Mouse (Mus musculus): ENCODE results near the gene Mthfd1l. TPM values are rescaled to one million over a fixed set of nuclear protein-coding genes. Genes with fewer than 3 reads are reported as not detected.
A peak's percentile ranks its signal among the peaks of the same experiment; 100 is the strongest.

Mthfd1l gene
- polyA plus RNA-seq, 1 experiment from 2014 or later = 23.9 TPM

DNA sequence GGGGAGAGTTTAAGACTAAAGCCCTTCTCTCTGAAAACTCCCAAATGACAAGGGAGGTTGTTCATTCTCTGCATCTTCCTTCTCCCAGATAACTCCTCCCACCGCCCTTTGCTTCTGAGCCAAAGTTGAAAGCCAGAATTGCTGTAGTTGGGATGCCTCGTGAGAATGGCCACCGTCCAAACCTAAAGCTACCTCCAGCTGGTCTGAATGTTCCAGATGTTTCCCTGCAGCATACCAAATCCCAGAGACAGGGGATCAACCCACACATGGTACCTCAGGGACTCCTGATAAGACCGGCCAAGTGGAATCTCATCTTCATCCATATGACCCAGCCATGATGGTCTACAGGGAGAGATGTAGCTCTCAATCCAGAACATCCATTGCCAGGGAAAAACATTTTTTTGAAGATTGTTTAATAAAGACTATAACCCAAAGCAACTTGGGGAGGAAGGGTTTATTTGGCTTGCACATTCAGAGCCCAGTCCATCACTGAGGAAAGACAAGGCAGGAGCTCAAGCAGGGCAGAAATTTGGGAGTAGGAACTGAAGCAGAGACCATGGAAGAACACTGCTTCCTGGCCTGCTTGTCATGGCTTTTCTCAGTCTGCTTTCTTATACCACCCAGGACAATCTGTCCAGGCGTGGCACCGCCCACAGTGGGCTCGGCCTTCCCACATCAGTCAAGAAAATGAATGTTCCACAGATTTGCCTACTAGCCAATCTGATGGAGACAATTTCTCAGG lies 206.3 kb downstream of the Mthfd1l start:
- H3K27me3 ChIP-seq (replicated peaks; ENCODE audit: control insufficient read depth, insufficient read depth, low read length) = no peaks in the 10 kb centered on the region
- H3K4me3 ChIP-seq (ENCODE audit: low read depth, low read length) = no peak overlapping the region
- no peak overlapping the region for H3K9ac ChIP-seq (ENCODE audit: low read length)
- 0 out of 2 replicates have a peak, but pooled peaks cover 13% of the 10 kb centered on the region for H3K4me1 ChIP-seq (replicated peaks; ENCODE audit: control insufficient read depth, insufficient read depth, low read length)
- no peak overlapping the region for H3K27ac ChIP-seq (ENCODE audit: low read depth)
- no peaks in the 10 kb centered on the region for H3K36me3 ChIP-seq (ENCODE audit: control insufficient read depth, insufficient read depth, low read length)
- H3K9me3 ChIP-seq (ENCODE audit: control insufficient read depth, low read length) = no peaks in the 10 kb centered on the region
- H3K4me2 ChIP-seq (ENCODE audit: low read length) = no peak overlapping the region
- DNase-seq (ENCODE audit: low spot score) = no peak
- 77% methylated on average over 7 of the region's 7 CpGs for WGBS
- ATAC-seq (replicated peaks; ENCODE audit: low FRiP score, low TSS enrichment, low read depth) = no peak

DNA sequence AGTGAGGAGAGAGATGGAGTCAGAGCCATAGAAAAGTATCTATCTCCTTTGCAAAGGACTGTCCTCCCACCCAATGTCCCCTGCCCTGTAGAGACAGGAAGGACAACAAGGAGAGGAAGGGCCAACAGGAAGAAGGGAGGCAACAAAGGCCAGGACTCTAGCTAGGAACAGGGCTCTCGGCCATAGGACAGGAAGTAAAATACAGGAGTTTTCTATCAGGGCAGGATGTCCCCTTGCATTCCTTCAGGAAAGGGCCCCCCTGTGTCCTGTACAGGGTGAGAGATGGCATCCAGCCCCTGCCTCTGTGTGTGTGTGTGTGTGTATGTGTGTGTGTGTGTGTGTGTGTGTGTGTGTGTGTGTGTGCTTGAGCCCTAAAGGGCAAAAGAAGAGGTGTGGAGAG lies 209.0 kb downstream of the Mthfd1l start:
- WGBS = 43% methylated on average over 1 of the region's 1 CpGs
- Histone ChIP-seq H3K9me3 (ENCODE audit: control insufficient read depth, low read length) (no peaks in the 10 kb centered on the region), H3K4me3 (ENCODE audit: low read depth, low read length) (no peak overlapping the region), H3K4me1 (replicated peaks; ENCODE audit: control insufficient read depth, insufficient read depth, low read length) (0 out of 2 replicates have a peak, but pooled peaks cover 8% of the 10 kb centered on the region), H3K36me3 (ENCODE audit: control insufficient read depth, insufficient read depth, low read length) (no peaks in the 10 kb centered on the region), H3K9ac (ENCODE audit: low read length) (no peak overlapping the region), H3K4me2 (ENCODE audit: low read length) (no peak overlapping the region), H3K27ac (ENCODE audit: low read depth) (no peak overlapping the region), H3K27me3 (replicated peaks; ENCODE audit: control insufficient read depth, insufficient read depth, low read length) (no peaks in the 10 kb centered on the region)
- DNase-seq (ENCODE audit: low spot score) (no peak), ATAC-seq (replicated peaks; ENCODE audit: low FRiP score, low TSS enrichment, low read depth) (no peak)

DNA sequence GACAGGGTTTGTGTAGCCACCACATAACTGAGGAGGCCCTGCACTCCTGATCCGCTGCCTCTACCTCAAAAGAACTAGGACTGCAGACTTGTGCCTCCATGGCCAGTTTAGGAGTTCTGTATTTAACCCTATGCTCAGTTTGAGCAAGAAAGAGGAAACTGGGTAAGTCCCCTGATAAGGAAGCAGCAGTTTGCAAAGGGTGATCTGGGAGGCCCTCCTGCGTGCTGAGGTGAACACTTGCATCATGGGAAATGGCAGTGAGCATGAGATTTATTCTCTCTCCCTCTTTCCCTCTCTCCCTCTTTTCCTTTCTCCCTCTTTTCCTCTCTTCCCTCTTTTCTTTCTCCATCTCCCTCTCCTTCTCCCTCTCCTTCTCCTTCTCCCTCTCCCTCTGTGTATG lies 209.5 kb downstream of the Mthfd1l start:
- H3K4me2 ChIP-seq (ENCODE audit: low read length) = no peak overlapping the region
- H3K36me3 ChIP-seq (ENCODE audit: control insufficient read depth, insufficient read depth, low read length) = no peaks in the 10 kb centered on the region
- DNase-seq (ENCODE audit: low spot score) (no peak), ATAC-seq (replicated peaks; ENCODE audit: low FRiP score, low TSS enrichment, low read depth) (no peak)
- H3K4me1 ChIP-seq (replicated peaks; ENCODE audit: control insufficient read depth, insufficient read depth, low read length) = 0 out of 2 replicates have a peak, but pooled peaks cover 4% of the 10 kb centered on the region
- 77% methylated on average over 2 of the region's 2 CpGs for WGBS
- H3K27ac ChIP-seq (ENCODE audit: low read depth) = no peak overlapping the region
- no peak overlapping the region for H3K9ac ChIP-seq (ENCODE audit: low read length)
- no peak overlapping the region for H3K4me3 ChIP-seq (ENCODE audit: low read depth, low read length)
- H3K9me3 ChIP-seq (ENCODE audit: control insufficient read depth, low read length) = no peaks in the 10 kb centered on the region
- no peaks in the 10 kb centered on the region for H3K27me3 ChIP-seq (replicated peaks; ENCODE audit: control insufficient read depth, insufficient read depth, low read length)

DNA sequence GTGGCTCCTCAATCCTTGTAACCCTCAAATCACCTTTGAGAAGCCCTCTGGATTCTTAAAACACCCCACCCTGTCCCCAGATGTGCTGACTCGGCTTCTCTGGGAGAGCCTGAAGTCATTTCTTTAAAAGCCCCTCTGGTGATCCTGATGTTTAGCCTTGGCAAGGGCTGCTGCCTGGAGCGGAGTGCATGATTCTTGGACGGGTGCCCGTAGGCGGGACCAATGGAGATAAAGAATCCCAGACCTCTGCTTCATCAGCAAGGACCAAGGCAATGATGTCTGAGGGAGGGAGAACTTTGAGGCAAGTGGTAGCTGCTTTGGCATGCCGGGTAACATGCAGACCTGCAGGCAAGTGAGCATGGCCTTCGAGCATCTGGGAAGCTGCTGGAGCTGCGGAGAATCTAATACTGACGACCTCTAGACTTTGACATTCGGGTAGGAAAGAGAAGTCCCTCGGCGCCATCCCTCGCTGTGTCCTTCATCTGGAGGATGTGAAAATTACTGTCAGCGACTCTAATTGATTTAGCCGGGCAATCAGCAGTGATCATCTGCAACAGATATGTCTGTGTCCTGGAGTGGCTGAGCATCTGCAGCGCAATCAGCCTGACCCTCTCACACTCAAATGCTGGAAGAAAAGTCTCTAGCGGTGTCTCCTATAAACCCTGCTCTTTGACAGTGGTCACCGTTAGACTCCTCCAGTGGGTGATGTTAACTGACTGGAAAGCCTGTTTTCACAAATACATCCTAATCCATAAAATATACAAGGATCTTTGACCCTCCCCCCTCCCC lies 215.9 kb downstream of the Mthfd1l start:
- Histone ChIP-seq H3K27me3 (replicated peaks; ENCODE audit: control insufficient read depth, insufficient read depth, low read length) (no peaks in the 10 kb centered on the region), H3K4me1 (replicated peaks; ENCODE audit: control insufficient read depth, insufficient read depth, low read length) (0 out of 2 replicates have a peak, but pooled peaks cover 4% of the 10 kb centered on the region), H3K4me3 (ENCODE audit: low read depth, low read length) (no peak overlapping the region), H3K36me3 (ENCODE audit: control insufficient read depth, insufficient read depth, low read length) (no peaks in the 10 kb centered on the region), H3K27ac (ENCODE audit: low read depth) (no peak overlapping the region; the same call in 1 of the 2 replicates), H3K4me2 (ENCODE audit: low read length) (no peak overlapping the region), H3K9ac (ENCODE audit: low read length) (no peak overlapping the region), H3K9me3 (ENCODE audit: control insufficient read depth, low read length) (no peaks in the 10 kb centered on the region)
- WGBS = 63% methylated on average over 18 of the region's 18 CpGs
- ATAC-seq (replicated peaks; ENCODE audit: low FRiP score, low TSS enrichment, low read depth) = peak; percentile 71
- peak; percentile 80 for DNase-seq (ENCODE audit: low spot score)

DNA sequence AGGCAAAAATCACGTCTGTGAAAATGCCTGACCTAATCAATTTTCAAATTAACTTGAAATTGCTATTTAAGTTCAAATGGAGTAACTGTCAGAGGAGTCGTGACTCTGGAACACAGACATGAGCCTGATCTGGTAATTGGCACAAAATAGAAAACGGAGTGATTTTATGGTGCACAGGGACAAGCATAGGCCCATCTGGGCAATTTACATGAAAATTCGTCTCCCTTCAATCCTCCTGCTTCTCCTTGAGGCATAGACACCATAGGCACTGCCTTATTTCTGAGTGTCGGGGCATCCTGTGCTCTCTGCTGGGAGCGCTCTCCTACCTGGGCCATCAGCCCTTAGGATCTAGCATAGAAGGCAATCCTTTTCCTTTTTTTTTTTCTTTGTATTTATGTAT lies 216.5 kb downstream of the Mthfd1l start:
- Histone ChIP-seq H3K4me1 (replicated peaks; ENCODE audit: control insufficient read depth, insufficient read depth, low read length) (0 out of 2 replicates have a peak, but pooled peaks cover 4% of the 10 kb centered on the region), H3K9ac (ENCODE audit: low read length) (no peak overlapping the region), H3K4me3 (ENCODE audit: low read depth, low read length) (no peak overlapping the region), H3K27ac (ENCODE audit: low read depth) (no peak overlapping the region), H3K36me3 (ENCODE audit: control insufficient read depth, insufficient read depth, low read length) (no peaks in the 10 kb centered on the region), H3K27me3 (replicated peaks; ENCODE audit: control insufficient read depth, insufficient read depth, low read length) (no peaks in the 10 kb centered on the region), H3K4me2 (ENCODE audit: low read length) (no peak overlapping the region), H3K9me3 (ENCODE audit: control insufficient read depth, low read length) (no peaks in the 10 kb centered on the region)
- WGBS = 80% methylated on average over 6 of the region's 6 CpGs
- no peak for ATAC-seq (replicated peaks; ENCODE audit: low FRiP score, low TSS enrichment, low read depth)
- DNase-seq (ENCODE audit: low spot score) = no peak

DNA sequence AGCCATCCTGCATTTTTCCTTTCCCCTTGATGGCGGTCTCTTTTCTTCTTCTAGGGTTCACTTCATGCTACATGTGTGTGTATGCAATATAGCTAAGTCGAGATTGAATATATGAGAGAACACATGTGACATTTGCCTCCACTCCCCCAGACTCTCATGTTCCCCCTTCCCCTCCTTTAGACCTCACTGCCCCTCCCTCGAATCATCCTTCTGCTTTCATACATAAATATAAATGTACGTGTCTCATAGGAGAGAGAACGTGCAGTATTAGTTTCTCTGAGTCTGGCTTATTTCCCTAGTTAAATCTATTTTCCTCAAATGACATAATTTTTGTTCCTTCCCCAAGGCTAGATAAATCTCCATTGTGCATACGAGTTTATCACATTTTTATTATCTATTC lies 226.1 kb downstream of the Mthfd1l start:
- 61% methylated on average over 6 of the region's 6 CpGs for WGBS
- ATAC-seq (replicated peaks; ENCODE audit: low FRiP score, low TSS enrichment, low read depth) = no peak
- no peak for DNase-seq (ENCODE audit: low spot score)
- Histone ChIP-seq H3K27me3 (replicated peaks; ENCODE audit: control insufficient read depth, insufficient read depth, low read length) (no peaks in the 10 kb centered on the region), H3K36me3 (ENCODE audit: control insufficient read depth, insufficient read depth, low read length) (no peaks in the 10 kb centered on the region), H3K4me1 (replicated peaks; ENCODE audit: control insufficient read depth, insufficient read depth, low read length) (no peaks in the 10 kb centered on the region), H3K9me3 (ENCODE audit: control insufficient read depth, low read length) (no peaks in the 10 kb centered on the region), H3K27ac (ENCODE audit: low read depth) (no peak overlapping the region), H3K4me3 (ENCODE audit: low read depth, low read length) (no peak overlapping the region), H3K4me2 (ENCODE audit: low read length) (no peak overlapping the region), H3K9ac (ENCODE audit: low read length) (no peak overlapping the region)

DNA sequence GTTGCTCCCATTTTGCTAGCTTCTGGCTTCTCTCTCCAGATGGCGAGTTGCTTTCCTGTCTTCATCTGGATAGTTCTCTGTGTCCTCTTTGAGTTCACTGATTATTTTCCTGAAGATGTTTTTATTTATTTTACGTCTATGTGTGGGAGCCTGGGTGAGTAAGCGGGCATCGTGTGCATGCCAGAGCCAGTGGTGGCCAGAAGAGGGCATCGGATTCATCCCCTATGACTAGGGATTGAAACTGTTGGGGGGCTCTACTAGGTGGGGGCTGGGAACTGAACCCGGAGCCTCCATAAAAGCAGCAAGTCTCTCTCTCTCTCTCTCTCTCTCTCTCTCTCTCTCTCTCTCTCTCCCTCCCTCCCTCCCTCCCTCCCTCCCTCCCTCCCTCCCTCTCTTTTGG lies 227.0 kb downstream of the Mthfd1l start:
- Histone ChIP-seq H3K9ac (ENCODE audit: low read length) (no peak overlapping the region), H3K4me2 (ENCODE audit: low read length) (no peak overlapping the region), H3K36me3 (ENCODE audit: control insufficient read depth, insufficient read depth, low read length) (no peaks in the 10 kb centered on the region), H3K4me1 (replicated peaks; ENCODE audit: control insufficient read depth, insufficient read depth, low read length) (no peaks in the 10 kb centered on the region), H3K9me3 (ENCODE audit: control insufficient read depth, low read length) (no peaks in the 10 kb centered on the region), H3K27ac (ENCODE audit: low read depth) (no peak overlapping the region), H3K27me3 (replicated peaks; ENCODE audit: control insufficient read depth, insufficient read depth, low read length) (no peaks in the 10 kb centered on the region), H3K4me3 (ENCODE audit: low read depth, low read length) (no peak overlapping the region)
- ATAC-seq (replicated peaks; ENCODE audit: low FRiP score, low TSS enrichment, low read depth) (no peak), DNase-seq (ENCODE audit: low spot score) (no peak)
- 84% methylated on average over 6 of the region's 6 CpGs for WGBS

DNA sequence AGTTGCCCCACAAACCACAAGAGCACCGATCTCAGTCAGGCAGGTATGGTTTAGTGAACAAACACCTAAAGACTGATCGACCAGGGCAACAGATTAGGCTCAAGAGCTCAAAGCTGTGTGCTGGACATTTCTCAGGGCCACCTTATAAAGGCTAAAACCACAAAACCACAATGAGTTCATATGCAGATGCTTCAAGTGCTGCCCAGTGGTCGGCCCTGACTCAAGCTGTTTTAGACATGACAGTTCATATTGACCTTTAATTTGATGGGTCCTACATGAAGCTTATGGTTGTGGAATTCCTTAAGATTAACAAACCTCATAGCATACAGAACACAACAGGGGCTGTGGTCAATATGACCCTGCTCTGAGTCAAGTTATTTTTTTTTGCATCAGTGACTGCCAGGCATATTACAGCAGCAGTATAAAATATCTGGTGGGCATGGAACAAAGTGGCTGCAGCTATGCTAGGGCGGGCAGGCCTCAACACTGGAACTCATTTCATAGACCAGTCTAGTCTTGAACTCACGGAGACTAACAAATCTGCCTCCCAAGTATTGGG lies 227.7 kb downstream of the Mthfd1l start:
- no peak for DNase-seq (ENCODE audit: low spot score)
- WGBS = 87% methylated on average over 5 of the region's 5 CpGs
- H3K4me3 ChIP-seq (ENCODE audit: low read depth, low read length) = no peak overlapping the region
- ATAC-seq (replicated peaks; ENCODE audit: low FRiP score, low TSS enrichment, low read depth) = no peak
- H3K27me3 ChIP-seq (replicated peaks; ENCODE audit: control insufficient read depth, insufficient read depth, low read length) = no peaks in the 10 kb centered on the region
- H3K36me3 ChIP-seq (ENCODE audit: control insufficient read depth, insufficient read depth, low read length) = no peaks in the 10 kb centered on the region
- no peaks in the 10 kb centered on the region for H3K9me3 ChIP-seq (ENCODE audit: control insufficient read depth, low read length)
- no peak overlapping the region for H3K9ac ChIP-seq (ENCODE audit: low read length)
- H3K27ac ChIP-seq (ENCODE audit: low read depth) = no peak overlapping the region
- H3K4me1 ChIP-seq (replicated peaks; ENCODE audit: control insufficient read depth, insufficient read depth, low read length) = no peaks in the 10 kb centered on the region
- no peak overlapping the region for H3K4me2 ChIP-seq (ENCODE audit: low read length)
